Mouse (Mus musculus): ENCODE data around the gene Eif4g3. TPM values are rescaled to one million over a fixed set of nuclear protein-coding genes. Genes with fewer than 3 reads are reported as not detected.

Eif4g3 gene
- polyA plus RNA-seq, 1 experiment from 2014 or later, result 17.2 TPM

GRCm38 (mm10) chr4:138065593-138066169 is 72.9 kb downstream of the Eif4g3 start:
- no peak for ATAC-seq (replicated peaks; ENCODE audit: insufficient number of reproducible peaks, insufficient read depth, low FRiP score, low read depth)
- H3K27ac ChIP-seq, result no peak overlapping the region
- WGBS, result 58% methylated on average over 4 of the region's 4 CpGs
- H3K9ac ChIP-seq, result no peak overlapping the region
- no peaks in the 10 kb centered on the region for H3K27me3 ChIP-seq
- H3K9me3 ChIP-seq (replicated peaks), result no peaks in the 10 kb centered on the region
- H3K4me2 ChIP-seq, result no peak overlapping the region
- peaks cover 30% of the 10 kb centered on the region for H3K4me1 ChIP-seq (replicated peaks)
- no peak overlapping the region for H3K4me3 ChIP-seq
- H3K36me3 ChIP-seq, result peaks cover 7% of the 10 kb centered on the region; the same call in 1 of the 2 replicates

- H3K36me3 ChIP-seq, result peaks cover 7% of the 10 kb centered on the region; the same call in 1 of the 2 replicates
- no peak overlapping the region for H3K4me2 ChIP-seq
Observed at GRCm38 (mm10) chr4:138066421-138066820, 73.6 kb downstream of the Eif4g3 start.

GRCm38 (mm10) chr4:138067858-138068257 is 75.0 kb downstream of the Eif4g3 start:
- ATAC-seq (replicated peaks; ENCODE audit: insufficient number of reproducible peaks, insufficient read depth, low FRiP score, low read depth), result no peak
- no peak overlapping the region for H3K27ac ChIP-seq
- H3K4me1 ChIP-seq (replicated peaks), result peaks cover 38% of the 10 kb centered on the region
- 37% methylated on average over 3 of the region's 3 CpGs for whole genome bisulfite sequencing
- H3K36me3 ChIP-seq, result peaks cover 7% of the 10 kb centered on the region; the same call in 1 of the 2 replicates
- no peak overlapping the region for H3K4me3 ChIP-seq
- no peaks in the 10 kb centered on the region for H3K27me3 ChIP-seq
- H3K9me3 ChIP-seq (replicated peaks), result no peaks in the 10 kb centered on the region
- no peak overlapping the region for H3K9ac ChIP-seq
- H3K4me2 ChIP-seq, result no peak overlapping the region

More at GRCm38 (mm10) chr4:138066421-138066820, 73.6 kb downstream of the Eif4g3 start:
- Histone ChIP-seq H3K27ac (no peak overlapping the region), H3K27me3 (no peaks in the 10 kb centered on the region), H3K4me1 (replicated peaks) (peaks cover 33% of the 10 kb centered on the region), H3K9ac (no peak overlapping the region), H3K9me3 (replicated peaks) (no peaks in the 10 kb centered on the region), H3K4me3 (no peak overlapping the region)
- ATAC-seq (replicated peaks; ENCODE audit: insufficient number of reproducible peaks, insufficient read depth, low FRiP score, low read depth), result no peak
- WGBS, result 85% methylated on average over 7 of the region's 7 CpGs

DNA sequence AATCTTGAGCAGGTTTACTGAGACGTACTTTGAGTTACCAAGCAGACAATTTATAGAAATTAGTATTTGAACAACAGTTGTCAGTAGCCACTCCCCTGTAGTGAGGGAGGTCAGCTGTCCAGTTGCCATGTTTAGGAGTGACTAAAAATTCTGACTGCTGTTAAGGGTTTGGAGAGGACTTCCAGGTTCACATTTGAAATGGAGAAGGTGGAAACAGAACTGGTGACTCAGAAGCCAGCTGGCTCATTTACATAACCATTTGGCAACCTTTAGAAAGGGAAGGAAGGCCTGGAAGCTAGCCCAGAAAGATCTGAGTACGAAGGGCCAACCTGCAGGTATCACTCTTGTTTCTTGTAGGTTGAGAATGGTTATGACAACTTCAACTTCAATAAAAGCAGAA is 75.8 kb downstream of the Eif4g3 start:
- no peak overlapping the region for H3K4me3 ChIP-seq
- H3K27me3 ChIP-seq, result no peaks in the 10 kb centered on the region
- no peaks in the 10 kb centered on the region for H3K9me3 ChIP-seq (replicated peaks)
- peaks cover 44% of the 10 kb centered on the region for H3K4me1 ChIP-seq (replicated peaks)
- no peak overlapping the region for H3K27ac ChIP-seq
- WGBS, result 51% methylated on average over 2 of the region's 2 CpGs
- no peak overlapping the region for H3K4me2 ChIP-seq
- peaks cover 7% of the 10 kb centered on the region; the same call in 1 of the 2 replicates for H3K36me3 ChIP-seq
- ATAC-seq (replicated peaks; ENCODE audit: insufficient number of reproducible peaks, insufficient read depth, low FRiP score, low read depth), result no peak
- H3K9ac ChIP-seq, result no peak overlapping the region

DNA sequence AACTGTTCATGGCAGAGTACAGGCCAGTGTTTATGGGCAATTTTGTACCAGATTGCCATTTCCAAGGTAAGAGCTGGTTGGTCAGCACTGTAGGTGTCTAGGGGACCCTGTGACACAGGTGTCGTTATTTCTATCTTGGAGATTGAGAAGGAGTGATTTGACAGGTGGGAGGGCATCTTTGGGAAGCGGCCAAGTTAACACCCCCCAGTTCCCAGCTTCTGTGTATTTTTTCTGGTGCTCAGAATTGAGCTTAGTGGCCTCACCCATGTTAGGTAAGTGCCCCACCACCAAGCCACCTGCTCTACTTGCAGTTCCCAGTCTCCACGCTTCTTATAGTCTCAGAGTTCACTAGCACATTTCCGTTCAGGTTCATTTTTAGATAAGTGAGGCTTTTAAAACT is 76.5 kb downstream of the Eif4g3 start:
- ATAC-seq (replicated peaks; ENCODE audit: insufficient number of reproducible peaks, insufficient read depth, low FRiP score, low read depth), result no peak
- Histone ChIP-seq H3K27ac (no peak overlapping the region), H3K9ac (no peak overlapping the region), H3K4me2 (no peak overlapping the region), H3K27me3 (no peaks in the 10 kb centered on the region), H3K4me1 (replicated peaks) (peaks cover 45% of the 10 kb centered on the region), H3K4me3 (no peak overlapping the region), H3K9me3 (replicated peaks) (no peaks in the 10 kb centered on the region), H3K36me3 (peaks cover 7% of the 10 kb centered on the region; the same call in 1 of the 2 replicates)
- 89% methylated on average over 4 of the region's 4 CpGs for WGBS

GRCm38 (mm10) chr4:138071497-138071896 is 78.7 kb downstream of the Eif4g3 start:
- Histone ChIP-seq H3K9me3 (replicated peaks) (no peaks in the 10 kb centered on the region), H3K4me1 (replicated peaks) (peaks cover 31% of the 10 kb centered on the region), H3K27ac (peak overlapping the region; percentile 17), H3K4me2 (no peak overlapping the region), H3K36me3 (peaks cover 6% of the 10 kb centered on the region; the same call in 1 of the 2 replicates), H3K9ac (no peak overlapping the region), H3K27me3 (no peaks in the 10 kb centered on the region), H3K4me3 (no peak overlapping the region)
- ATAC-seq (replicated peaks; ENCODE audit: insufficient number of reproducible peaks, insufficient read depth, low FRiP score, low read depth), result no peak
- 41% methylated on average over 6 of the region's 6 CpGs for WGBS

DNA sequence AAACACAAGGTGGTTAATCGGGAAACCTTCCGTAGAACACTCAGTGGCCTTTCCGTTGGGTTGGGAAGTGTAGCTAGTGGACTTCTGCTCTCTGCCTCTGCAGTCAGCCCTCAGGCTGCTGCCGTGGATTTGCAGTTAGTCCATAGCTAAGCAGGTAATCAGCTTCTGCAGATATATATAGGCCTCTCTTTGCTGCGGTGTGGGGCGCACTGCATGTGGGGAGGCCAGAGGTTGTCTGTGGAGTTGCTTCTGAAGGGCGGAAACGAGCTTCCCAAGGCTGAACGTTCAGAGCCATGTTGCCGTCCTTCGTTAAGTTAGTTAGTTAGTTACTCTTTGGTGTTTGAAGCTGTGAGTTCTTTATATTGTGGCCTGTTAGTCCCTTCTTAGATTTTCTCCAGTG is 80.3 kb downstream of the Eif4g3 start:
- no peaks in the 10 kb centered on the region for H3K36me3 ChIP-seq
- H3K9me3 ChIP-seq (replicated peaks), result no peaks in the 10 kb centered on the region
- no peak overlapping the region for H3K9ac ChIP-seq
- H3K4me2 ChIP-seq, result no peak overlapping the region
- no peak for ATAC-seq (replicated peaks; ENCODE audit: insufficient number of reproducible peaks, insufficient read depth, low FRiP score, low read depth)
- 80% methylated on average over 11 of the region's 11 CpGs for WGBS
- no peaks in the 10 kb centered on the region for H3K27me3 ChIP-seq
- peaks cover 24% of the 10 kb centered on the region for H3K4me1 ChIP-seq (replicated peaks)
- no peak overlapping the region for H3K4me3 ChIP-seq
- H3K27ac ChIP-seq, result peak overlapping the region; percentile 14; the same call in 1 of the 2 replicates

DNA sequence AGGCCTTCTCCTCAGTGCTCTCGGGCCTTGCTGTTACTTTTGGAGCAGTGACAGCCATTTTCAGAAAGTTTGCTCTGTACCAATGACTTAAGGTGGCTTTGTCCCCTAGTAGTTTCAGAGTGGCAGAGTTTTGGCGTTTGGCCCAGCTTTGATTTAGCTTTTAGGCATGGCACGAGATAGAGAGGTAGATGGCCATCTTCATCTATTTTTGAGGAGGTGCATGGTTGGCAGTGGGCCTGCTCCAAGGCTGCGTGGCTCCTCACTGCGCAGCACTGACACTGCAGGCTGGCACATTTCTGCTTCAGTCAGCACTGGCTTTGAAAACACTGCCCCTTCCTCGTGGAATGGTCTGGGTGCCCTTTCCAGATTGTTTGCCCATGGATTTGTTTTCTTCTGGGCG is 80.7 kb downstream of the Eif4g3 start:
- H3K9ac ChIP-seq, result no peak overlapping the region
- H3K36me3 ChIP-seq, result no peaks in the 10 kb centered on the region
- ATAC-seq (replicated peaks; ENCODE audit: insufficient number of reproducible peaks, insufficient read depth, low FRiP score, low read depth), result no peak
- no peaks in the 10 kb centered on the region for H3K27me3 ChIP-seq
- 61% methylated on average over 7 of the region's 7 CpGs for WGBS
- no peaks in the 10 kb centered on the region for H3K9me3 ChIP-seq (replicated peaks)
- H3K4me3 ChIP-seq, result no peak overlapping the region
- H3K4me2 ChIP-seq, result no peak overlapping the region
- H3K4me1 ChIP-seq (replicated peaks), result peaks cover 20% of the 10 kb centered on the region
- peak overlapping the region; percentile 14; the same call in 1 of the 2 replicates for H3K27ac ChIP-seq

DNA sequence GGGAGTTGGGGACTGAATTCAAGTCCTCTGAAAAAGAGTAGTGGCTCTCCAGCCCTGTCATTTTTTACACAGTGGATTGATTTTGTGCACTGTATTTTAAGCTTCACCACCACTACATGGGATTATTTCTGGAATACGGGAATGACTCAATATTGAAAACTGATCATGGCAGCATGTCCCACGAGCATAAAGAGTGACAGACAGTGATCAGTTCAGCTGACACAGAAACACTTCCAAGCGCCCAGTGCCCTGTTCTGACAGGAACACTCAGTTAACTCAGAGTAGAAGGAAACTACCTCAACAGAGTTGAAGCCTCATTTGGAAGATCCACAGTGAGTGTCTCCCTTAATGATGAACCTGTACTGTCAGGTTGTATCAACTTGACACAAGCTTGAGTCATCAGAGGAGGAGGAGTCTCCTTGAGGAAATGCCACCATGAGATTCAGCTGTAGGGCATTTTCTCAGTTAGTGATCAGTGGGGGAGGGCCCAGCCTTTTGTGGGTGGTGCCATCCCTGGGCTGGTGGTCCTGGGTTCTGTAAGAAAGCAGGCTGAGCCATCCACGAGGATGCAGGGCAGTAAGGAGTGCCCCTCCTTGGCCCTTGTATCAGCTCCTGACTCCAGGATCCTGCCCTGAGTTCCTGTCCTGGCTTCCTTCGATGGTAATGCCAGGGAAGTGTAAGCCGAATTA is 82.2 kb downstream of the Eif4g3 start:
- H3K4me3 ChIP-seq, result no peak overlapping the region
- ATAC-seq (replicated peaks; ENCODE audit: insufficient number of reproducible peaks, insufficient read depth, low FRiP score, low read depth), result no peak
- no peaks in the 10 kb centered on the region for H3K9me3 ChIP-seq (replicated peaks)
- WGBS, result 65% methylated on average over 6 of the region's 6 CpGs
- no peaks in the 10 kb centered on the region for H3K36me3 ChIP-seq
- H3K4me1 ChIP-seq (replicated peaks), result peaks cover 20% of the 10 kb centered on the region
- H3K4me2 ChIP-seq, result no peak overlapping the region
- no peak overlapping the region for H3K9ac ChIP-seq
- no peaks in the 10 kb centered on the region for H3K27me3 ChIP-seq
- no peak overlapping the region for H3K27ac ChIP-seq

DNA sequence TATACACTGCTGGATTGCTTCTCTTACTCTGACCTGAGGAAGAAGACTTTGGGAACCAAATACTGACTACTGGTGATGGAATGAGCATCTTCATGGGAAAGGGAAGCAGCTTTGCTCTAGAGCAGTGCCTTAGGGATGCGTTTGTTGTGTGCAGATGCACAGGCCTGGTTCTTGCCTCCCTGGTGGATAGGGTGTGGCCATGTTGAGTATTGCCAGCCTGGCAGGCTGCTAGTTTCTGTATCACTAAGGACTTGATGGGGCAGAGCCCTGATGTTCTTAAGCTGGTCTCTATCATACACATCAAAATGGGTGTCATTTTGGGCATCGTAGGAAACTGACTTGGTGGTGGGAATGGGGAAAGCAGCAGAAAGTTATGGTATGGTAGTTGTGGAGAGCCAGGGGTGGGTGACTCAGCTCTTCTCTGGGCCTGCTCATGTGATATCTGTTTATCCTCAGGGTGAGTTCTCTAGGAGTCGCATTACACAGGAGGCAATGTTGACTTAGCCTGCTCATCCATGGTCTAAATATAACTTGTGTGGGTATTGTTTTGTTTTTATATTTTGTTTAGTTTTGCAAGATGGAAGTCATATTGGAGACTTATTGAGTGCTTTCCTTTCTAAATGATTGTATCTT is 85.0 kb downstream of the Eif4g3 start:
- Histone ChIP-seq H3K4me3 (no peak overlapping the region), H3K4me2 (no peak overlapping the region), H3K27ac (no peak overlapping the region), H3K36me3 (no peaks in the 10 kb centered on the region), H3K9me3 (replicated peaks) (no peaks in the 10 kb centered on the region), H3K9ac (no peak overlapping the region), H3K27me3 (no peaks in the 10 kb centered on the region), H3K4me1 (replicated peaks) (peaks cover 12% of the 10 kb centered on the region)
- 80% methylated on average over 3 of the region's 3 CpGs for WGBS
- no peak for ATAC-seq (replicated peaks; ENCODE audit: insufficient number of reproducible peaks, insufficient read depth, low FRiP score, low read depth)

- Histone ChIP-seq H3K4me2 (no peak overlapping the region), H3K9me3 (replicated peaks) (no peaks in the 10 kb centered on the region), H3K27me3 (no peaks in the 10 kb centered on the region), H3K36me3 (peaks cover 7% of the 10 kb centered on the region; the same call in 1 of the 2 replicates), H3K4me1 (replicated peaks) (no peaks in the 10 kb centered on the region), H3K9ac (no peak overlapping the region), H3K4me3 (no peak overlapping the region), H3K27ac (no peak overlapping the region)
- no peak for ATAC-seq (replicated peaks; ENCODE audit: insufficient number of reproducible peaks, insufficient read depth, low FRiP score, low read depth)
- WGBS, result 93% methylated on average over 5 of the region's 5 CpGs
Observed at GRCm38 (mm10) chr4:138079234-138079633, 86.4 kb downstream of the Eif4g3 start.
